Comparison of ENCODE assay signal across 30 mouse cellular contexts in genomic region chr9:45212001-45212400, GRCm38 (mm10). TPM values are rescaled to one million over a fixed set of nuclear protein-coding genes. Genes with fewer than 3 reads are reported as not detected.
A peak's percentile ranks its signal among the peaks of the same experiment; 100 is the strongest.
DNase-seq lines count a peak whose midpoint lies in the region; ATAC-seq and TF ChIP-seq lines count a peak whose summit lies in the region.
"Had no signal": no experiment of that assay in that cellular context is flagged by ENCODE, and none has a peak within 500 bp of the region (broad histone marks: within the 10 kb centered on the region; RNA-seq: fewer than 3 reads in every experiment).

No protein-coding gene starts in this region.

- ATAC-seq in embryonic facial prominence, embryonic 14.5 days (ENCODE audit: low read depth) = peak; percentile 6; the same call in 1 of the 2 replicates
- peak; percentile 46; the same call in 1 of the 2 replicates for ATAC-seq in kidney, postnatal 0 days (replicated peaks; ENCODE audit: low FRiP score, low read depth)
- ATAC-seq in stomach, postnatal 0 days (ENCODE audit: low FRiP score, low TSS enrichment) = peak; percentile 51; the same call in 1 of the 2 replicates
- ATAC-seq: activated CD4-positive, CD25-positive, alpha-beta regulatory T cell, adult 4 months; forebrain, embryonic 14.5 days; forebrain, postnatal 0 days had no signal

- H3K4me1 ChIP-seq in embryonic facial prominence, embryonic 14.5 days (ENCODE audit: control insufficient read depth, insufficient read depth, low read length) = no peaks in the 10 kb centered on the region
- H3K4me1 ChIP-seq in embryonic facial prominence, embryonic 10.5 days = no peaks in the 10 kb centered on the region
- peaks cover 4% of the 10 kb centered on the region; the same call in 1 of the 2 replicates for H3K4me1 ChIP-seq in kidney, adult 2 months (ENCODE audit: control insufficient read depth, insufficient read depth, low read length)
- no peaks in the 10 kb centered on the region for H3K4me1 ChIP-seq in kidney, postnatal 0 days (replicated peaks; ENCODE audit: insufficient read depth, low read length)
- no peaks in the 10 kb centered on the region for H3K4me1 ChIP-seq in stomach, postnatal 0 days (replicated peaks; ENCODE audit: control insufficient read depth, insufficient read depth)
- H3K4me1 ChIP-seq: embryonic facial prominence, embryonic 15.5 days; heart, embryonic 12.5 days; heart, embryonic 15.5 days; hindbrain, embryonic 13.5 days had no signal

- DNase-seq in embryonic facial prominence, embryonic 14.5 days (ENCODE audit: low spot score) = peak; percentile 16
- no peak for DNase-seq in embryonic facial prominence, embryonic 10.5 days (ENCODE audit: low spot score)
- DNase-seq in kidney, adult 2 months = peak; percentile 73
- no peak for DNase-seq in kidney, postnatal 4 days
- no peak for DNase-seq in kidney, postnatal 0 days (ENCODE audit: low spot score)
- DNase-seq in kidney, postnatal 14 days = no peak
- no peak for DNase-seq in stomach, postnatal 0 days (ENCODE audit: low spot score)
- DNase-seq: adrenal gland, adult 8-10 months; adrenal gland, postnatal 25 days; cerebellum, adult 11-12 months; cerebellum, adult 8-10 months; cerebellum, postnatal 10 days; cerebellum, postnatal 36 days; embryo, embryonic 11 days; forebrain, postnatal 0 days; gastrocnemius, adult 2 months; gastrocnemius, postnatal 14 days; heart, adult 11 months; heart, postnatal 10 days; heart, postnatal 36 days had no signal

- no peak overlapping the region for H3K27ac ChIP-seq in embryonic facial prominence, embryonic 14.5 days (replicated peaks; ENCODE audit: low read depth, low read length)
- H3K27ac ChIP-seq in embryonic facial prominence, embryonic 10.5 days (replicated peaks) = no peak overlapping the region
- H3K27ac ChIP-seq in kidney, adult 2 months (ENCODE audit: insufficient read depth, low read depth, low read length) = no peak overlapping the region
- H3K27ac ChIP-seq in kidney, postnatal 0 days = no peak overlapping the region
- H3K27ac ChIP-seq in stomach, postnatal 0 days (replicated peaks) = no peak overlapping the region
- H3K27ac ChIP-seq: embryonic facial prominence, embryonic 15.5 days; gastrocnemius, adult 2 months; heart, embryonic 15.5 days; hindbrain, embryonic 10.5 days; hindbrain, embryonic 13.5 days had no signal

- no peak for TF ChIP-seq EP300 in stomach, postnatal 0 days (optimal IDR thresholded peaks at IDR 0.05)

- no peak for TF ChIP-seq POLR2A in kidney, adult 2 months (IDR thresholded peaks at IDR 0.05; ENCODE audit: low read depth, low read length)

- no peak overlapping the region for H3K4me2 ChIP-seq in embryonic facial prominence, embryonic 14.5 days (ENCODE audit: low read depth, low read length)
- no peak overlapping the region for H3K4me2 ChIP-seq in kidney, postnatal 0 days (ENCODE audit: low read length)
- H3K4me2 ChIP-seq in stomach, postnatal 0 days (replicated peaks; ENCODE audit: low read depth) = no peak overlapping the region
- H3K4me2 ChIP-seq: embryonic facial prominence, embryonic 15.5 days; heart, embryonic 12.5 days; heart, embryonic 15.5 days; hindbrain, embryonic 13.5 days had no signal

- H3K36me3 ChIP-seq in embryonic facial prominence, embryonic 14.5 days (ENCODE audit: control insufficient read depth, insufficient read depth, low read length) = no peaks in the 10 kb centered on the region
- no peaks in the 10 kb centered on the region for H3K36me3 ChIP-seq in embryonic facial prominence, embryonic 10.5 days (replicated peaks)
- H3K36me3 ChIP-seq in kidney, adult 2 months (ENCODE audit: control insufficient read depth, insufficient read depth, low read length) = no peaks in the 10 kb centered on the region
- H3K36me3 ChIP-seq in kidney, postnatal 0 days (ENCODE audit: insufficient read depth, low read length) = no peaks in the 10 kb centered on the region
- no peaks in the 10 kb centered on the region for H3K36me3 ChIP-seq in stomach, postnatal 0 days (ENCODE audit: control insufficient read depth, insufficient read depth, low read length)
- H3K36me3 ChIP-seq: embryonic facial prominence, embryonic 15.5 days; heart, embryonic 12.5 days; heart, embryonic 15.5 days; hindbrain, embryonic 10.5 days; hindbrain, embryonic 13.5 days had no signal

- no peak overlapping the region for H3K9ac ChIP-seq in embryonic facial prominence, embryonic 14.5 days (ENCODE audit: low read depth, low read length)
- no peak overlapping the region for H3K9ac ChIP-seq in kidney, postnatal 0 days (ENCODE audit: low read depth, low read length)
- H3K9ac ChIP-seq in stomach, postnatal 0 days (ENCODE audit: low read length) = no peak overlapping the region
- H3K9ac ChIP-seq: embryonic facial prominence, embryonic 15.5 days; forebrain, postnatal 0 days; heart, embryonic 12.5 days; heart, embryonic 15.5 days; hindbrain, embryonic 13.5 days had no signal

- WGBS in embryonic facial prominence, embryonic 14.5 days = 58% methylated on average over 6 of the region's 6 CpGs
- WGBS in embryonic facial prominence, embryonic 10.5 days = 79% methylated on average over 6 of the region's 6 CpGs
- 30% methylated on average over 6 of the region's 6 CpGs for WGBS in kidney, adult 2 months
- WGBS in kidney, postnatal 0 days = 30% methylated on average over 6 of the region's 6 CpGs
- WGBS in stomach, postnatal 0 days = 46% methylated on average over 6 of the region's 6 CpGs

- no peaks in the 10 kb centered on the region for H3K9me3 ChIP-seq in embryonic facial prominence, embryonic 14.5 days (ENCODE audit: control insufficient read depth, low read length)
- no peaks in the 10 kb centered on the region for H3K9me3 ChIP-seq in embryonic facial prominence, embryonic 10.5 days
- H3K9me3 ChIP-seq in kidney, postnatal 0 days (replicated peaks; ENCODE audit: low read length) = no peaks in the 10 kb centered on the region
- no peaks in the 10 kb centered on the region for H3K9me3 ChIP-seq in stomach, postnatal 0 days (ENCODE audit: control insufficient read depth, low read length)
- H3K9me3 ChIP-seq: embryonic facial prominence, embryonic 15.5 days; heart, embryonic 12.5 days; heart, embryonic 15.5 days; hindbrain, embryonic 10.5 days; hindbrain, embryonic 13.5 days had no signal

- no peaks in the 10 kb centered on the region for H3K27me3 ChIP-seq in embryonic facial prominence, embryonic 14.5 days (replicated peaks; ENCODE audit: control insufficient read depth, insufficient read depth, low read length)
- H3K27me3 ChIP-seq in embryonic facial prominence, embryonic 10.5 days (replicated peaks; ENCODE audit: low read depth, poor library complexity, severe bottlenecking) = no peaks in the 10 kb centered on the region
- H3K27me3 ChIP-seq in kidney, adult 2 months (replicated peaks; ENCODE audit: control insufficient read depth, insufficient read depth, low read length) = no peaks in the 10 kb centered on the region; the same call in 1 of the 2 replicates
- no peaks in the 10 kb centered on the region for H3K27me3 ChIP-seq in kidney, postnatal 0 days (ENCODE audit: insufficient read depth, low read length)
- H3K27me3 ChIP-seq in stomach, postnatal 0 days (ENCODE audit: control insufficient read depth, insufficient read depth, low read length) = no peaks in the 10 kb centered on the region
- H3K27me3 ChIP-seq: embryonic facial prominence, embryonic 15.5 days; hindbrain, embryonic 13.5 days had no signal

- no peak for TF ChIP-seq CTCF in kidney, adult 2 months (conservative IDR thresholded peaks at IDR 0.05; ENCODE audit: insufficient read depth, insufficient read length, low read depth, low read length)
- no peak for TF ChIP-seq CTCF in kidney, postnatal 0 days (IDR thresholded peaks at IDR 0.05; ENCODE audit: low read depth)
- TF ChIP-seq CTCF in stomach, postnatal 0 days (IDR thresholded peaks at IDR 0.05; ENCODE audit: low read depth) = no peak

- no peak overlapping the region for H3K4me3 ChIP-seq in embryonic facial prominence, embryonic 14.5 days (ENCODE audit: low read depth, low read length)
- no peak overlapping the region for H3K4me3 ChIP-seq in embryonic facial prominence, embryonic 10.5 days
- no peak overlapping the region for H3K4me3 ChIP-seq in kidney, adult 2 months (ENCODE audit: insufficient read depth, low read depth, low read length)
- H3K4me3 ChIP-seq in kidney, postnatal 0 days (replicated peaks; ENCODE audit: low read depth, low read length) = no peak overlapping the region
- H3K4me3 ChIP-seq in stomach, postnatal 0 days (ENCODE audit: low read depth, low read length) = no peak overlapping the region
- H3K4me3 ChIP-seq: embryonic facial prominence, embryonic 15.5 days; gastrocnemius, adult 2 months; heart, embryonic 12.5 days; heart, embryonic 15.5 days; hindbrain, embryonic 10.5 days; hindbrain, embryonic 13.5 days had no signal

RNA-seq across cellular contexts. Expression of gene Tmprss4, which starts 8.1 kb away (rescaled TPM):
- 4.3 and 5.2 TPM in 2 replicates for polyA plus RNA-seq in embryonic facial prominence, embryonic 14.5 days (2014; fragmentation: Nextera tagmentation; extraction: Ambion mirVana)
- 0.29 and 0.37 TPM in 2 replicates for polyA plus RNA-seq in embryonic facial prominence, embryonic 10.5 days (2016; fragmentation: Nextera tagmentation; extraction: Ambion mirVana)
- polyA plus RNA-seq in kidney, adult 2 months (2012; rRNA removed) = 1.2 and 1.5 TPM in 2 replicates
- 0.36 and 0.46 TPM in 2 replicates for polyA plus RNA-seq in kidney, postnatal 0 days (2015; fragmentation: Nextera tagmentation; extraction: Ambion mirVana)
- 23.4 and 25.3 TPM in 2 replicates for polyA plus RNA-seq in stomach, postnatal 0 days (2015; fragmentation: Nextera tagmentation; extraction: Ambion mirVana)
- polyA plus RNA-seq: activated CD4-positive, CD25-positive, alpha-beta regulatory T cell, adult 4 months; brain, embryonic 14.5 days; embryonic facial prominence, embryonic 11.5 days; forebrain, embryonic 11.5 days; forebrain, embryonic 14.5 days; forebrain, postnatal 0 days; heart, embryonic 12.5 days; hindbrain, embryonic 10.5 days; hindbrain, embryonic 13.5 days had no signal

RNA-seq across cellular contexts. Expression of gene BC049352, which starts 30.2 kb away (rescaled TPM):
- polyA plus RNA-seq in embryonic facial prominence, embryonic 14.5 days (2014; fragmentation: Nextera tagmentation; extraction: Ambion mirVana) = 0.81 and 1.0 TPM in 2 replicates
- not detected in 2 replicates for polyA plus RNA-seq in embryonic facial prominence, embryonic 10.5 days (2016; fragmentation: Nextera tagmentation; extraction: Ambion mirVana)
- polyA plus RNA-seq in kidney, adult 2 months (2012; rRNA removed) = 2.7 and 2.9 TPM in 2 replicates
- polyA plus RNA-seq in kidney, postnatal 0 days (2015; fragmentation: Nextera tagmentation; extraction: Ambion mirVana) = 0.08 TPM in 1 of 2 replicates, not detected in the other
- 0.11 and 0.12 TPM in 2 replicates for polyA plus RNA-seq in stomach, postnatal 0 days (2015; fragmentation: Nextera tagmentation; extraction: Ambion mirVana)
- polyA plus RNA-seq: brain, embryonic 14.5 days; embryonic facial prominence, embryonic 11.5 days; forebrain, embryonic 11.5 days; forebrain, embryonic 14.5 days; heart, embryonic 12.5 days; heart, embryonic 15.5 days; hindbrain, embryonic 10.5 days had no signal

RNA-seq across cellular contexts. Expression of gene Il10ra, which starts 56.9 kb away (rescaled TPM):
- polyA plus RNA-seq in embryonic facial prominence, embryonic 14.5 days (2014; fragmentation: Nextera tagmentation; extraction: Ambion mirVana) = 1.2 TPM in 2 replicates
- 0.55 and 0.59 TPM in 2 replicates for polyA plus RNA-seq in embryonic facial prominence, embryonic 10.5 days (2016; fragmentation: Nextera tagmentation; extraction: Ambion mirVana)
- 3.3 and 5.3 TPM in 2 replicates for polyA plus RNA-seq in kidney, adult 2 months (2012; rRNA removed)
- 0.70 and 1.1 TPM in 2 replicates for polyA plus RNA-seq in kidney, postnatal 0 days (2015; fragmentation: Nextera tagmentation; extraction: Ambion mirVana)
- polyA plus RNA-seq in stomach, postnatal 0 days (2015; fragmentation: Nextera tagmentation; extraction: Ambion mirVana) = 1.0 and 1.1 TPM in 2 replicates

Comparison
In these comparisons a context has a peak if more than half of its experiments do, and no peak if none do; other contexts are left out.
1. DNase-seq: peak in embryonic facial prominence, embryonic 14.5 days (single experiment) and kidney, adult 2 months (single experiment); none in embryonic facial prominence, embryonic 10.5 days (single experiment), kidney, postnatal 4 days (0 of 2), kidney, postnatal 0 days (single experiment), kidney, postnatal 14 days (single experiment) and stomach, postnatal 0 days (single experiment).
2. Peak in every context shown above with its lines, with median percentiles within 50 percentile points of each other: ATAC-seq.